Mouse (Mus musculus) G1E (cell line): ENCODE results near the gene Tank.

ENCODE experiments used
- CTCF ChIP-seq: IDR thresholded peaks from 2 replicates; pipeline ENCODE4 v1.5.1; 2012; ENCODE audit warnings: low read depth, low read length, inconsistent platforms, mixed read lengths
- GATA1 ChIP-seq: IDR thresholded peaks from 2 replicates; pipeline ENCODE4 v1.6.1; 2012; ENCODE audit warnings: borderline replicate concordance, low read length, inconsistent platforms, mixed read lengths
- GATA2 ChIP-seq: IDR thresholded peaks from 2 replicates; pipeline ENCODE4 v1.6.1; 2012; ENCODE audit warnings: low read depth, low read length, inconsistent platforms, borderline replicate concordance
- POLR2AphosphoS5 ChIP-seq: IDR thresholded peaks from 2 replicates; pipeline ENCODE4 v1.6.1; 2012; ENCODE audit warnings: low read depth, low read length, inconsistent platforms; ENCODE audit not compliant: insufficient replicate concordance

DNA sequence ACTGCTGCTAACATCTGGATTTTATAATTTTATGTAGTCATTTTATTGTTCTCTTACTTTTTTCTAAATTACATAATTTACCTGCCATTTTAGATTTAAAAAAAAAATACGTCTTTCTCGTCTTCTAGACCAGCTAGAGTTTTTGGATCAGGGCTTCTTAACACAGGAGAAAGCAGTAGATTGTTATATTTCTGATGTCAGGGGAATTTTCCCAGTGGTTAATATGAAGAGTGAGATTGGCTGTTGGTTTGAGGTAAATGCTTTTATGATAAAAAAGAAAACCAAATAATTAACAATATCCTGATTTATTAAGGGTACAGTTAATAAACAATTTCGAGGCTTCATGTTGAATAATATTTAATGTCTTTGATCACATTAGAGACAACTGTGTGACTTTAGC, 1.7 kb downstream of the Tank start:
- TF ChIP-seq CTCF, result no peak
- no peak for TF ChIP-seq GATA1
- no peak for TF ChIP-seq POLR2AphosphoS5
- no peak for TF ChIP-seq GATA2
